Mouse (Mus musculus): ENCODE data around the gene Metap1. TPM values are rescaled to one million over a fixed set of nuclear protein-coding genes. Genes with fewer than 3 reads are reported as not detected.

Metap1 gene
- polyA plus RNA-seq, 1 experiment = 29.4 TPM

GRCm38 (mm10) chr3:138481526-138482284 lies 7.6 kb downstream of the Metap1 start:
- no peak for TF ChIP-seq GATA1 (IDR thresholded peaks at IDR 0.05; ENCODE audit: low read length)

DNA sequence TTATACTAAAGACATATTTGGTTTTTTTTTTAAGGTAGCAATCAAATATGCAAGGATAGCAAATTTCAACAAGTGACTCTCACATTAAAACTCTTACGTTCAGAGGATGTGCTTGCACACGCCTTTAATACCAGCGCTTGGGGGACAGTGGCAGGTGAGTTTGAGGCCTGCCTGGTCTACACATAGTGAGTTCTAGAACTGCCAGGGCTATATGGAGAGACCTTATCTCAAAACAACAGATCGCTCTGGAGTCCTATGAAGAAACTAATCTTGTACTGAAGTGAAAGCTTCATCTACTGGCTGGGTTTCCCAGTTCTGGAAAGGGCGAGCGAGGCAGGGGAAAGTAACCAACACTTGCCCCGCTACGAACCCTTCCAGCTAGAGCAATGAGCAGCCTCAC lies 9.8 kb downstream of the Metap1 start:
- TF ChIP-seq GATA1 (IDR thresholded peaks at IDR 0.05; ENCODE audit: low read length) = no peak

GRCm38 (mm10) chr3:138471066-138471465 lies 18.2 kb downstream of the Metap1 start:
- no peak for TF ChIP-seq GATA1 (IDR thresholded peaks at IDR 0.05; ENCODE audit: low read length)

GRCm38 (mm10) chr3:138464573-138465147 lies 24.7 kb downstream of the Metap1 start:
- TF ChIP-seq GATA1 (IDR thresholded peaks at IDR 0.05; ENCODE audit: low read length) = no peak

GRCm38 (mm10) chr3:138463807-138464206 lies 25.5 kb downstream of the Metap1 start:
- TF ChIP-seq GATA1 (IDR thresholded peaks at IDR 0.05; ENCODE audit: low read length) = no peak

GRCm38 (mm10) chr3:138463137-138463536 lies 26.2 kb downstream of the Metap1 start:
- no peak for TF ChIP-seq GATA1 (IDR thresholded peaks at IDR 0.05; ENCODE audit: low read length)

DNA sequence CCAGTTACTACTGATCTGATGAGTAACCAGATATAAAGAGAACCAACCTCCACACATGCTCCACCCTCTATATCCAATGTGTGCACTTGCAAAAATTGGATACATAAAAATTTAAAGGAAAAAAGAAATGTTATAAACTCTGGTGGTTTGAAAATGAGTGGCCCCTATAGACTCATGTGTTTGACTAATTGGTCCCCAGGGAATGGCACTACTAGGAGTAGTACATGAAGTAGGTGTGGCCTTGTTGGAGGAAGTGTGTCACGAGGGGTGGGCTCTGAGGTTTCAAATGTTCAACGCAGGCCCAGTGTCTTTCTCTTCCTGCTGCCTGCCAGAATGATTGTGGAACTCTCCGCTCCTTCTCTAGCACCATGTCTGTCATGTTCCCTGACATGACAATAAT lies 27.5 kb downstream of the Metap1 start:
- no peak for TF ChIP-seq GATA1 (IDR thresholded peaks at IDR 0.05; ENCODE audit: low read length)

DNA sequence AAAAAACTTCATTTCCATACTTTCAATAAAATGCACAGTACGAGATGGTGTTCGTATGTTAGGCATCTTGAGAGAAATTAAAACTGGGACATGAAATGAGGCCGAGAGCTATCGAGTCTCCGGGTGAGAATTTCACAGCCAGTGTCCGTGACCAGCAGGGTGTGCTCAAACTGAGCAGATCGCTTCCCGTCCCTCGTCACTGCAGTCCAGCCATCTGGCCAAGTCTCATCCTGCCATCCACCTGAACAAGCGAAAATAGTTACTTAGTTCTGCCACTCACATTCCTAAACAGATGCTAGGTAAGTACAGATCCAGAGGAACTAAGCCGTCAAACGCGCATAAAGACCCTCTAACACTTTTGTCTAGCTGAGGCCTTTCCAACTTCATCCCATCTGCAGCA lies 29.1 kb downstream of the Metap1 start:
- no peak for TF ChIP-seq GATA1 (IDR thresholded peaks at IDR 0.05; ENCODE audit: low read length)

GRCm38 (mm10) chr3:138458441-138458840 lies 30.9 kb downstream of the Metap1 start:
- TF ChIP-seq GATA1 (IDR thresholded peaks at IDR 0.05; ENCODE audit: low read length) = no peak

DNA sequence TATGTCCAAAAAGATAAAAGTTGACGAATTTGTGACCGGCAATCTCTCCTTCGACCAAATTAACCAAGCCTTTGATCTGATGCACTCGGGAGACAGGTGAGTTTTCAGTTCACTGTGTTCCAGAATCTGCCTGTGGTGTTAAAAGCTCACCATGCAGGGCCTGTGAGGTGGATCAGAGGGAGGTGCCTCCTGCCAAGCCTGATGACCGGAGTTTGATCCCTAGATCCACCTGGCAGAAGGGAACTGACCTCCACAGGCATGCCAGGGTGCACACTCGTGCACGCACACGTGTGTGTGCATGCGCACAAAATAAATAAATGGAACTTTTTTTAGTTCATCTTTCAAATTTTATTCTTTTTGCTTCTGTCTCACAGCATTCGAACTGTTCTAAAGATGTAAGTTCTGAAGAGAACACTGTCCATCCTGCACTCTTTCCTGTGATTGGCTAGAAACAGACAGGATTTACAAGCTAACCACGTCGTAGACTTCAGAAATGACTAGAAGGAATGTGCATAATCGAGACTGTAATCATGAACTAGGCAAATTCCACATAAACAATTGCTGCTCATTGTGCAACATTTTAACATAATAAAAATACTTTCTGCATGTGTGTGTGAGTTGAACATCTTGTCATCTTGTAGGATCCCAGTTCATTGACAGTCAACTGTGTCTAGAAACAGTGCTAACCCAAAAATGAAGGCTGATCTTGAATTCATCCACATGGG lies 34.4 kb downstream of the Metap1 start:
- no peak for TF ChIP-seq GATA1 (IDR thresholded peaks at IDR 0.05; ENCODE audit: low read length)

DNA sequence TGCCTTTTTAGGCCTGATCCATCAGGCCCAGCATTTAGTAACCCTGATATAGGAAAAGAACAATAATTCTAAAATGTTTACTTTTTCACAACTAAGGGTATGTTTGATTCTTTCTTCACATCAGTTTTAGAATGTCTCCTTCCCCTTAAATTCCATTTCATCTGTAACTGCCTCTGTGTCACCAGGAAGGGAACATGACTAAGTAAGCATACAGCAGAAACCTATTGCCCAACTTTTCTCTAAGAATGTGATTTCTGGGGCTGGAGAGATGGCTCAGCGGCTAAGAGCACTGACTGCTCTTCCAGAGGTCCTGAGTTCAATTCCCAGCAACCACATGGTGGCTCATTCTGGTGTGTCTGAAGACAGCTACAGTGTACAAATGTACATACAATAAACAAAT lies 35.1 kb downstream of the Metap1 start:
- TF ChIP-seq GATA1 (IDR thresholded peaks at IDR 0.05; ENCODE audit: low read length) = no peak

- TF ChIP-seq GATA1 (IDR thresholded peaks at IDR 0.05; ENCODE audit: low read length) = no peak
Observed at GRCm38 (mm10) chr3:138452169-138452568, 37.1 kb downstream of the Metap1 start.

DNA sequence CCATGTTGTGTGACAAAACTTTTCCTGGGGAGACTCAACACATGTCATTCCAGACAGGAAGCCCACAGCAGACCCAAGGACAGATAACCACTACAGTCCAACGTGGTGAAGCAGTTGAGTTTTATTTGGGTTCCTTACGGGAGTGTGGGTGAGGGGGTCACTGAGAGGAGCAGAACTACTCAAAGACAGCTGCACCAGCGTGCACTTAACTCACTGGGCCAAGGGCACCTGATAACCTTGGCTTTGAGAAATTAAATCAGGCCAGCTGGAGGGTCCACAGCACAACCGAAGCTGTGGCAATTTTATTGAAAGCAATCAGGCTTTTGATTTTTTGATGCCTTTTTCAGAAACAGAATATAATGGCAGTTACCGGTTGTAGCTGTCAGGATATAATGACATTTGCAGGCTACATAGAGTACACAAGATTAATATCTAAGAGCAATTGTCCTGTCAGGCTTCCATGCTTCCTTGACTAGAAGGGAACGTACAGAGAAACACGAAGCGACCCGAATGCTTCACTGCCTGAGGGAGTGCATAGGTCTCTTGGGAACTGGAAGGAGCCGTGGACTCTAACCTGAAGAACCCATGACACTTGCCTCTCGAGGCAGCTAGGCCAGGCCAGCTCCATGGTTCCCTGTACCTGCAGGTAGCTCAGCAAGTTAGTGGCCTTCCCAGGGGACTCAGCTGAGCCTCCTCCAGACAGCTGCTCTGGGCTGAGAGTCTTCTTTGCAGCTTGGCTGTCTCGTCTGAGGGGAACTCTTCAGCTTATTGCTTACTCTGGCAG lies 41.0 kb downstream of the Metap1 start:
- TF ChIP-seq GATA1 (IDR thresholded peaks at IDR 0.05; ENCODE audit: low read length) = no peak

- TF ChIP-seq GATA1 (IDR thresholded peaks at IDR 0.05; ENCODE audit: low read length) = no peak
Observed at GRCm38 (mm10) chr3:138443465-138443771, 45.9 kb downstream of the Metap1 start.

DNA sequence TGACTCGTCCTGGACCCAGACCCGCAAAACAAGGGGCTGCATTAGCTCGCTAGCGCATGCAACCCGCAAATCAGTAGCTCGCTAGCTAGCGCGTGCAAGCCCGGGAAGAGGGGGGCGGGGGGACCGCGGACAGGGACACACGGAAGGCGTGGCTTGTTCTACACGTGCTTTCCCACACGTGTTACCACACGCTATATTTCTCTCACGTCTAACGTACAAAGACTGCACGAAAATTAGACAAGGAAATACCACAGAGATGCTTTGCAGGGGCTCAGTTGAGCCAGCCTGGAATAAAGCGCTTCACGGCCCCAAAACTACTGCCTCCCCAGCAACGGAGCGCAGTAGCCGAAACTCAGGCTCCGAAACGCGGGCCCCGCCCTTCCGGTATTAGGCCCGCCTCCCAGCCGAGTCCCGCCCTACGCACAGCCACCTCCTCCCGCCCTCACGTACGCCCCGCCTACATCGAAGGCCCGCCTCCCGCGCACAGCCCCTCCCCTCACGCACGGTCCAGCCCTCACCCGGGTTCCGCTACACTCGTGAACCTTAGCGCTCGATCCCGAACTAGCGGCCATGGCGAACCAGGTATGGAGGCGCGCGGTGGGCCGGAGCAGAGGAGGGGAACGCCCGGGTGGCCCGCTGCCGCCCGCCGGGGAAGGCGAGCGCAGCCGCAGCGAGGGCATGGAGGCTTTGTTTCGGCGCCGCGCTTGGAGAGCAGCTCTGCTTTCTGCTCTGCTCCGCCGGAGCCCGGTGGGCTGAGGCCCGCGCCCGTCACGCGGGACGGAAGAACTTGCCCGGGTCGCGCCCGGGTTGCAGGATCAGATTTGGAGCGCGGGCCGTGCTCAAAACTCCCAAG lies 46.5 kb downstream of the Metap1 start, which contains the start of gene Adh5:
Gene Adh5, plus strand, starts transcription at position 482 of the 853 bp plus-strand sequence.
- TF ChIP-seq GATA1 (IDR thresholded peaks at IDR 0.05; ENCODE audit: low read length) = no peak

Data from G1E-ER4 (cell line).